ENCODE assay signal across 1 mouse cellular context in the genomic region with DNA sequence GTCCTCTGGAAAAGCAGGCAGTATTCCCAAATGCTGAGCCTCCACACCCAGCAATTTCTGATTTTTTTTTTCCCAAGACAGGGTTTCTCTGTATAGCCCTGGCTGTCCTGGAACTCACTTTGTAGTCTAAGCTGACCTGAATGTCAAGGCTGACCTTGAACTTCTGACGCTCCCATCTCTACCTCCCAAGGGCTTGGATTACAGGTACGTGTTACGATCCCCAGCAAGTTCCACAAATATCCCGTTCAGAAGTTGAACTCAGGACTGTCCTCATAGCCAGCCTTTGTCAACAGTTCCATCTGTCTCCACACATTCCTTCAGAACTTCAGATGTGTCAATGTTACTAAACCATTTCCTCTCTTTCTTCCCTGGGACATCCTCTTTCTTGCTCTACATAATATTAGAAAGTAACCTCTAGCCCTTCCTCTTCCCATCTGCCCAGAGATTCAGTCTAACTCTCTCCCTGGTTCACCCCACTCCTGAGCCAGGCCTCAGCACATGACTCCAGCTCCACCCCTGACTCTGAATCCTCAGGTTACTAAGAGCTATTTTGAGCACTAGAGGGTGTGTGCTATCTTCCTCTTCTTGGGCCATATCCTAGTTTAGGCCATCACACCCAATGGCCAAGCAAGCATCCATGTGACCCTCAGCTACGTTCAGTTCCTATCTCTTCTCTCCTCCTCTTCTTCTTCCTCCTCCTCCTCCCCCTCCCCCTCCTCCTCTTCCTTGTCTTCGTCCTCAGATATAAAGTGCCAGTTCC.
TF ChIP-seq lines count a peak whose summit lies in the region.

No protein-coding gene starts in this region.

TF ChIP-seq in myocyte, 11 proteins besides CTCF, POLR2A, EP300 and RAD21 (continued from another document):
- no peak for TF ChIP-seq TCF12 (IDR thresholded peaks at IDR 0.05; ENCODE audit: insufficient read depth, poor library complexity, severe bottlenecking)
- peak; percentile 62 for TF ChIP-seq USF1 (IDR thresholded peaks at IDR 0.05; ENCODE audit: low read depth)
